Mouse (Mus musculus): ENCODE measurements around the gene Elovl6. TPM values are rescaled to one million over a fixed set of nuclear protein-coding genes. Genes with fewer than 3 reads are reported as not detected.
A peak's percentile ranks its signal among the peaks of the same experiment; 100 is the strongest.

Gene Elovl6
- polyA plus RNA-seq, 1 experiment from 2014 or later: 34.2 TPM

GRCm38 (mm10) chr3:129507736-129508135 lies 24.4 kb upstream of the Elovl6 start:
- DNase-seq (ENCODE audit: low spot score): no peak
- no peak overlapping the region for H3K4me3 ChIP-seq (replicated peaks; ENCODE audit: low read depth, low read length)
- WGBS: 100% methylated on average over 1 of the region's 1 CpGs
- H3K9ac ChIP-seq (ENCODE audit: low read depth, low read length): no peak overlapping the region
- TF ChIP-seq CTCF (IDR thresholded peaks at IDR 0.05; ENCODE audit: low read depth): no peak
- no peak overlapping the region for H3K27ac ChIP-seq
- no peaks in the 10 kb centered on the region for H3K27me3 ChIP-seq (ENCODE audit: insufficient read depth, low read length)
- no peaks in the 10 kb centered on the region for H3K9me3 ChIP-seq (replicated peaks; ENCODE audit: low read length)
- no peaks in the 10 kb centered on the region for H3K4me1 ChIP-seq (replicated peaks; ENCODE audit: insufficient read depth, low read length)
- no peak overlapping the region for H3K4me2 ChIP-seq (ENCODE audit: low read length)
- ATAC-seq (replicated peaks; ENCODE audit: low FRiP score, low read depth): no peak
- no peaks in the 10 kb centered on the region for H3K36me3 ChIP-seq (ENCODE audit: insufficient read depth, low read length)

DNA sequence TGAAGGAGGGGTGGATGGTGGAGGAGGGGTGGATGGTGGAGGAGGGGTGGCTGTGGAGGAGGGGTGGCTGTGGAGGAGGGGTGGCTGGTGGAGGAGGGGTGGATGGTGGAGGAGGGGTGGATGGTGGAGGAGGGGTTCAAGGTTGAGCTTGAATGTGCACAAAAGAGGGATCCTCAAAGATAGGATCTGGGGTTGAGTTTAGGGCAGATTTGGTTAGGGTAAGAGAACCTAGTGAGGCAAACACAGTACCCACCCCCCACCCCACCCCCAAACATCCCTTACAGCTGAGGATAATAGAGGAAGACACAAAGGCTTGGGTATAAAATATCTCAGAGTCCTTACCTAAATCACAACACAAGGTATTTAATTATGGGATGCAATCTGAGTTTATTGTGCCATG lies 23.6 kb upstream of the Elovl6 start:
- H3K9ac ChIP-seq (ENCODE audit: low read depth, low read length): no peak overlapping the region
- H3K4me1 ChIP-seq (replicated peaks; ENCODE audit: insufficient read depth, low read length): no peaks in the 10 kb centered on the region
- no peak overlapping the region for H3K27ac ChIP-seq
- DNase-seq (ENCODE audit: low spot score): no peak
- no peaks in the 10 kb centered on the region for H3K36me3 ChIP-seq (ENCODE audit: insufficient read depth, low read length)
- no peaks in the 10 kb centered on the region for H3K9me3 ChIP-seq (replicated peaks; ENCODE audit: low read length)
- H3K4me2 ChIP-seq (ENCODE audit: low read length): no peak overlapping the region
- TF ChIP-seq CTCF (IDR thresholded peaks at IDR 0.05; ENCODE audit: low read depth): no peak
- ATAC-seq (replicated peaks; ENCODE audit: low FRiP score, low read depth): no peak
- no peaks in the 10 kb centered on the region for H3K27me3 ChIP-seq (ENCODE audit: insufficient read depth, low read length)
- H3K4me3 ChIP-seq (replicated peaks; ENCODE audit: low read depth, low read length): no peak overlapping the region

DNA sequence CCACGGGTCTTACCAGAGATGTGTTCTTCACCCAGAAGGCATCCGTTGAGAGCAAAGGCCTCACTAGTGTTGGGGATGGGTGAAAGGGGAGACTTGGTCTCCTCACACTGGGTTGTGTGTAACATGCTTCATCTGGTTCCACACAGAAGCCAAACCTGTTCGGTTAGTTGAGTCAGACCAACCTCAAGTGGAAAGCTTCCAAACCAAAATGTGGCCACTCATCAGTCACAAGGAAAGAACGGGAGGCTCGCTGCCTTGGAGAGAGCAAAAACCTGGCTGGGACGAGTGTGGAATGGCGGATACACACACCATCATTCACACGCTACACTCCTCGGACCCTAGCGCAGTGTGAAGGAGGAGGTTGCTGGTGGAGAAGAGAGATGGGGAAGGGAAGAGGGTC lies 22.4 kb upstream of the Elovl6 start:
- DNase-seq (ENCODE audit: low spot score) (peak; percentile 42), ATAC-seq (replicated peaks; ENCODE audit: low FRiP score, low read depth) (peak; percentile 71; the same call in 1 of the 2 replicates)
- Histone ChIP-seq H3K27me3 (ENCODE audit: insufficient read depth, low read length) (no peaks in the 10 kb centered on the region), H3K4me1 (replicated peaks; ENCODE audit: insufficient read depth, low read length) (no peaks in the 10 kb centered on the region), H3K4me2 (ENCODE audit: low read length) (no peak overlapping the region), H3K27ac (peak overlapping the region; percentile 42; the same call in 1 of the 2 replicates), H3K4me3 (replicated peaks; ENCODE audit: low read depth, low read length) (no peak overlapping the region), H3K36me3 (ENCODE audit: insufficient read depth, low read length) (no peaks in the 10 kb centered on the region), H3K9ac (ENCODE audit: low read depth, low read length) (no peak overlapping the region), H3K9me3 (replicated peaks; ENCODE audit: low read length) (no peaks in the 10 kb centered on the region)
- WGBS: 66% methylated on average over 10 of the region's 10 CpGs
- TF ChIP-seq CTCF (IDR thresholded peaks at IDR 0.05; ENCODE audit: low read depth): no peak

DNA sequence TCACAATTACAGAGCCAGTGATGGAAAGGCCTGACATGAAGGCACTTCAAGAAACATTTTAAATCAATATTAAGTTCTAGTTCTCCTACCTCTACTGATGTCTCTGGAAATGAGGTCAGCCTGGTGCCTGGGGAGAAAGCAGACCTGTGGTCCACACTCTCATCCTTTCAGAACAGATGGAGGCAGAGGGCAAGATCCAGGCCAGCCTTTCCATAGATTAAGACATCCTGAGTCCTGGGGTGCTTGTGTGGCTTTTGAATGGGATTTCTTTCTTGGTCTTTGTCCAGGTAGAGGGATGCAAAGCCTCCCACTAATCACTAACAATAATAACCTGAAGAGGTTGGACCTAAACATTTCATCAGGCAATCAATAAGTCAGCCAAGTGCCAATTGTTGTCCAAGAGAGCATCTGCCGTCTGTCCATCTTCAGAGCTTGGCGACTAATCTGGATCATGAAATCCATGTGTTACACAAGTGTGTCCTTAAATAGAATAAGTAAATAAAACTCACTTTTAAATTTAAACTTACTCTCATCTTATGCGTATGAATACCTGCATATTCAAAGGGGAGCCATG lies 16.2 kb upstream of the Elovl6 start:
- Histone ChIP-seq H3K4me3 (replicated peaks; ENCODE audit: low read depth, low read length) (no peak overlapping the region), H3K36me3 (ENCODE audit: insufficient read depth, low read length) (no peaks in the 10 kb centered on the region), H3K27me3 (ENCODE audit: insufficient read depth, low read length) (no peaks in the 10 kb centered on the region), H3K9ac (ENCODE audit: low read depth, low read length) (no peak overlapping the region), H3K4me1 (replicated peaks; ENCODE audit: insufficient read depth, low read length) (no peaks in the 10 kb centered on the region), H3K9me3 (replicated peaks; ENCODE audit: low read length) (no peaks in the 10 kb centered on the region), H3K4me2 (ENCODE audit: low read length) (no peak overlapping the region), H3K27ac (no peak overlapping the region)
- TF ChIP-seq CTCF (IDR thresholded peaks at IDR 0.05; ENCODE audit: low read depth): no peak
- DNase-seq (ENCODE audit: low spot score): no peak
- no peak for ATAC-seq (replicated peaks; ENCODE audit: low FRiP score, low read depth)
- 91% methylated on average over 3 of the region's 3 CpGs for WGBS

DNA sequence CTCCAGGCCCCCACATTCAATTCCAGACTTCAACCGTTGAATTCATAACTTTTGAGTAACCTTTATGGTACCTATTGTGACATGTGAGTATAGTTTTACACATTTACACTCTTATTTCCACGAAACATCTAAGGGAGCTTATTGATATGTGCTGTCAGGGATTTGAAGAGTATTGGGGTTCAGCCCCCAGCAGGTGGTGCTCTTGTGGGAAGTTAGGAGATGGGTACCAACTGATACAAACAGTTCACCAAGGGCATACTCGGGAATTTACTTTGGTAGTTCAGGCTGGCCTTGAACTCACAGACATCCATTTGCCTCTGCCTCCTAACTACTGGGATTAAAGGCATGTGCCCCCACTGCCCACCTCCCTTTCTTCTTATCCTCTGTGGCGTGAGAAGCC lies 11.7 kb upstream of the Elovl6 start:
- TF ChIP-seq CTCF (IDR thresholded peaks at IDR 0.05; ENCODE audit: low read depth): peak; percentile 45; the same call in 1 of the 2 replicates
- Histone ChIP-seq H3K27ac (no peak overlapping the region), H3K27me3 (ENCODE audit: insufficient read depth, low read length) (no peaks in the 10 kb centered on the region), H3K9me3 (replicated peaks; ENCODE audit: low read length) (no peaks in the 10 kb centered on the region), H3K4me3 (replicated peaks; ENCODE audit: low read depth, low read length) (no peak overlapping the region), H3K4me1 (replicated peaks; ENCODE audit: insufficient read depth, low read length) (no peaks in the 10 kb centered on the region), H3K4me2 (ENCODE audit: low read length) (no peak overlapping the region), H3K9ac (ENCODE audit: low read depth, low read length) (no peak overlapping the region), H3K36me3 (ENCODE audit: insufficient read depth, low read length) (no peaks in the 10 kb centered on the region)
- DNase-seq (ENCODE audit: low spot score) (no peak), ATAC-seq (replicated peaks; ENCODE audit: low FRiP score, low read depth) (no peak)
- 80% methylated on average over 4 of the region's 4 CpGs for WGBS

GRCm38 (mm10) chr3:129523456-129524143 lies 8.6 kb upstream of the Elovl6 start:
- H3K27me3 ChIP-seq (ENCODE audit: insufficient read depth, low read length): no peaks in the 10 kb centered on the region
- H3K27ac ChIP-seq: no peak overlapping the region
- H3K4me3 ChIP-seq (replicated peaks; ENCODE audit: low read depth, low read length): no peak overlapping the region
- no peak overlapping the region for H3K9ac ChIP-seq (ENCODE audit: low read depth, low read length)
- TF ChIP-seq CTCF (IDR thresholded peaks at IDR 0.05; ENCODE audit: low read depth): no peak
- H3K9me3 ChIP-seq (replicated peaks; ENCODE audit: low read length): no peaks in the 10 kb centered on the region
- H3K4me2 ChIP-seq (ENCODE audit: low read length): no peak overlapping the region
- WGBS: 75% methylated on average over 10 of the region's 10 CpGs
- no peaks in the 10 kb centered on the region for H3K36me3 ChIP-seq (ENCODE audit: insufficient read depth, low read length)
- H3K4me1 ChIP-seq (replicated peaks; ENCODE audit: insufficient read depth, low read length): no peaks in the 10 kb centered on the region
- DNase-seq (ENCODE audit: low spot score): no peak
- ATAC-seq (replicated peaks; ENCODE audit: low FRiP score, low read depth): no peak

Measured in kidney, postnatal 0 days (tissue).